Mouse (Mus musculus) lung, postnatal 0 days (tissue): ENCODE measurements around the gene Cwf19l1. TPM values are rescaled to one million over a fixed set of nuclear protein-coding genes. Genes with fewer than 3 reads are reported as not detected.

ENCODE experiments used
- ATAC-seq: fragments of 200-750 bp; cut with Nextera tagmentation; 2 replicates; pipeline ENCODE4 v1.8.0; 2017; ENCODE audit warnings: moderate library complexity
- DNase-seq: peaks from one replicate; pipeline ENCODE4 v3.0.0-alpha.2; 2016; ENCODE audit warnings: low spot score
- H3K27ac ChIP-seq: fragments of 300-500 bp; sonication (generic); 2 replicates; pipeline ENCODE4 v1.5.1; 2014; ENCODE audit warnings: antibody characterized with exemption, mild to moderate bottlenecking, low read length, mixed read lengths
- H3K27me3 ChIP-seq: fragments of 300-500 bp; sonication (generic); replicated peaks from 2 replicates; pipeline ENCODE4 v1.6.1; 2014; ENCODE audit warnings: low read length, mixed read lengths; ENCODE audit not compliant: insufficient read depth
- H3K36me3 ChIP-seq: fragments of 300-500 bp; sonication (generic); 2 replicates; pipeline ENCODE4 v1.6.1; 2014; ENCODE audit warnings: low read length, mixed read lengths; ENCODE audit not compliant: insufficient read depth
- H3K4me1 ChIP-seq: fragments of 300-500 bp; sonication (generic); 2 replicates; pipeline ENCODE4 v1.6.1; 2014; ENCODE audit warnings: antibody characterized with exemption, low read depth, low read length, mixed read lengths; ENCODE audit not compliant: insufficient read depth
- H3K4me2 ChIP-seq: fragments of 300-500 bp; sonication (generic); replicated peaks from 2 replicates; pipeline ENCODE4 v1.6.1; 2014; ENCODE audit warnings: low read depth, mild to moderate bottlenecking, low read length, moderate library complexity, mixed read lengths
- H3K4me3 ChIP-seq: fragments of 300-500 bp; sonication (generic); 2 replicates; pipeline ENCODE4 v1.5.1; 2014; ENCODE audit warnings: low read depth, low read length
- H3K9ac ChIP-seq: fragments of 300-500 bp; sonication (generic); replicated peaks from 2 replicates; pipeline ENCODE4 v1.6.1; 2014; ENCODE audit warnings: low read depth, mild to moderate bottlenecking
- H3K9me3 ChIP-seq: fragments of 300-500 bp; sonication (generic); 2 replicates; pipeline ENCODE4 v1.6.1; 2016; ENCODE audit warnings: low read length, mixed read lengths
- CTCF ChIP-seq: IDR thresholded peaks from 2 replicates; pipeline ENCODE4 v1.5.1; 2016; ENCODE audit warnings: antibody characterized with exemption, mild to moderate bottlenecking
- EP300 ChIP-seq: IDR thresholded peaks from 2 replicates; pipeline ENCODE4 v1.6.1; 2016; ENCODE audit warnings: antibody characterized with exemption, mild to moderate bottlenecking, control low read depth
- WGBS: fragments of 180-500 bp; shearing (Covaris S2); extraction: QIAGEN DNeasy Blood & Tissue Kit; methylation state at CpG from one replicate; pipeline ENCODE4 v1.1.7; 2014; 5-methylcytosine and 5-hydroxymethylcytosine counted together
- polyA plus RNA-seq: library from polyadenylated mRNA; unstranded; fragments of >200 nt; fragmentation: Nextera tagmentation; extraction: Ambion mirVana; gene quantifications from 2 replicates; pipeline ENCODE4 v1.2.1, GENCODE M21; 2015

The Cwf19l1 gene
- polyA plus RNA-seq, 1 experiment from 2014 or later: 14.2 TPM

DNA sequence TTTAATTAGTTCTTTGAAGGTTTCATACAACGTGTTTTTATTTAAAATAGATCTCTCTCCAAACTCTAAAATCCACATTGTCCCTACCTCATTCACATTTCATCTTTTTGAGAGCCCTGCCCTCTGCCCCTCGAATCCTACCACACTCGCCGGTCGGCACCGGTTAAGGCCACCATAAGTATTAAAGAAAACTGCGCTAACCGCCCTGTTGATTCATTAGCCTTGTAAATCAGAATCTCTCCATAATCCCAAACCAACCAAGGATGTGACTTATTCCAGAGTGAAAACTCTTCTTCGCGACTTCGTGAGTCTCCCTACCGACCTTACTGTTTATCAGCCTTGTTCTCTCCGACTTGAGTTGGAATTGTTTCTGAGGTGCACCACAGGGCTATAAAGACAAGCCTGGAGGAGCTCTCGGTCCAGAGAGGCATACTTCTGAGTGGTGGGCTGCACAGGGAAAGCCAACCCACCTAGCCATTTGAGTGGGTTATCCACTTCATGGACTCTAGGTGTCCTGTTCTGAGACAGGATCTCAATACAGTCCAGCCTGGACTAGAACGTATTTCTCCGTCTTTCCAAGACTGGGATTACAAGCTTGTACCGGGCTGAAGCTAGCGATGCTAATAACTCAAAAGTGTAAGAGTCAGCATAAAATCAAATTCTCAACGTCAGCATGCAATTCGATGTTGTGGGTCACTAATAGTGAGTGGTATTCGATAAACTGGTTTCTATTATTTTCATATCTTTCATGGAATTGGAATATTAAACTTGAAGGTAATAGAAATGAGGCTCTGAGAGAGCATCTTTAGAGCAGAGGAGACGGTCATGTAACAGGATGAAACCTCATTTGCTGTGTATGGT is 27.8 kb downstream of the Cwf19l1 start:
- DNase-seq (no peak), ATAC-seq (peak; percentile 26)
- peaks cover 10% of the 10 kb centered on the region; the same call in 1 of the 2 replicates for H3K4me1 ChIP-seq
- H3K4me3 ChIP-seq: peak overlapping the region; percentile 92
- H3K9ac ChIP-seq: peak overlapping the region; percentile 97
- TF ChIP-seq EP300 (no peak), CTCF (no peak)
- peak overlapping the region; percentile 85 for H3K4me2 ChIP-seq
- no peaks in the 10 kb centered on the region for H3K36me3 ChIP-seq
- no peaks in the 10 kb centered on the region for H3K27me3 ChIP-seq
- no peaks in the 10 kb centered on the region for H3K9me3 ChIP-seq
- 29% methylated on average over 22 of the region's 22 CpGs for WGBS
- H3K27ac ChIP-seq: no peak overlapping the region

DNA sequence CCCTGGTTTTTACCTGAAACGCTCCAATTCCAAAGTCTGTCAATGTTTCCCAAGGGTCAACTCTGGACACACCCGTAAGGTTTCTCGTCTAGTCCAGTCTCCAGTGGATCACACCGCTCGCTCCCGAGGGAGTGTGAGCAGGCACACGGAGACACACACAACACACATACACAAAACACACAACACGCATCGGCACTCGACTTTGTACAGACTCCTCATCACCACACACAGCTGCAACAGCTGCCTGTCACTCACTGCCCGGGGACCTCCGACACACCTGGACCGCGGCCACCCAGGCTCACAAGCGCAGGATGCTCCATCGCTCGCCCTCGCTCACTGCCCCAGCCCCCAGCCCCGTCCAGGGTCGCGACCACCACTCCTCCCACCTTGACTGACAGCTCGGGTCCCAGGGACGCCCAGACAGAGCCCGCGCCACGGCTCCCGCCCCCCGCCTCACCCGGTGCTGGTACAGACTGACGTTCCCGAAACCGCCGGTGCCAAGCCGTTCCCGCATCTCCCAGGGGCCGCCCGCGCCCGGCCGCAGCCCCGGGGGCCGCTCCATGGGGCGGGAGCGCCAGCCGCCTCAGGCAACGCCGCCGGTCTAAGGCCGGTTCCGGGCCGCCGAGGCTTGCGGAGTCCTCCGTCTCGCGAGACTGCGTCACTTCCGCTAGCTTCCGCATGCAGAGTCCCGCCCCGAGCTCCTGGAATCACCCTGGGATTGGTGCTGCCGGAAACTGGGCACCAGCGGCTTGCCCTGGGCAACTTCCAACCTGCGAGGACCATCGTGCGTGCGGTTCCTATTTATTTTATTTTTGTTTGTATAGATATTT is 28.6 kb downstream of the Cwf19l1 start, which contains the start of gene Chuk:
Gene Chuk (minus strand): TSS at position 650 of the 830 bp plus-strand sequence.
- under 1% methylated on average over 60 of the region's 67 CpGs for WGBS
- ATAC-seq: peak; percentile 100

DNA sequence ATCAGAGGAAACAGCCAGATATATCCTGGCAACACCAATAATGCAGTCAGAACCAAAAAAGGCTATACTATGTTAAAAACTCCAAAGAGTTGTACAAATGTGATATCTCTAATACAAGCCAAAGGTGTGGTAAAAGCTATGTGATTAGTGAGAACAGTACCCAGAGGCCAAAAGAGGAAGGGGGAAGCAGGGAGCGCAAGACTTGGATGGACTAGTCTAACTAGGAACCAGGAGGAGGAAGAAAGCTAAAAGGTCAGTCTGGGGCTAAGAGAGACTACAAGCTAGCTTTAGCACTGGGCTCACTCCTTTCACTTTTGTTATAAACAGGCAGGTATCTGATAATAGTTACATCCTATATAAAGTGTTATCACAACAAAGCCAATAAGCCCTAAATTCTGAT is 31.3 kb downstream of the Cwf19l1 start:
- WGBS: 92% methylated on average over 1 of the region's 1 CpGs
- no peak overlapping the region for H3K9ac ChIP-seq

More for the DNA sequence above, 28.6 kb downstream of the Cwf19l1 start, which contains the start of gene Chuk:
- Histone ChIP-seq H3K4me3 (peak within 1 kb of the TSS; percentile 92), H3K4me2 (peak within 1 kb of the TSS; percentile 85), H3K9me3 (no peaks in the 10 kb centered on the region), H3K4me1 (peaks cover 10% of the 10 kb centered on the region; the same call in 1 of the 2 replicates), H3K27me3 (no peaks in the 10 kb centered on the region), H3K9ac (peak within 1 kb of the TSS; percentile 97), H3K27ac (peak within 1 kb of the TSS; percentile 66), H3K36me3 (no peaks in the 10 kb centered on the region)
- TF ChIP-seq EP300 (0 out of 2 replicates have a peak, but pooled peaks have one; percentile 48), CTCF (no peak)
- DNase-seq: peak; percentile 98

DNA sequence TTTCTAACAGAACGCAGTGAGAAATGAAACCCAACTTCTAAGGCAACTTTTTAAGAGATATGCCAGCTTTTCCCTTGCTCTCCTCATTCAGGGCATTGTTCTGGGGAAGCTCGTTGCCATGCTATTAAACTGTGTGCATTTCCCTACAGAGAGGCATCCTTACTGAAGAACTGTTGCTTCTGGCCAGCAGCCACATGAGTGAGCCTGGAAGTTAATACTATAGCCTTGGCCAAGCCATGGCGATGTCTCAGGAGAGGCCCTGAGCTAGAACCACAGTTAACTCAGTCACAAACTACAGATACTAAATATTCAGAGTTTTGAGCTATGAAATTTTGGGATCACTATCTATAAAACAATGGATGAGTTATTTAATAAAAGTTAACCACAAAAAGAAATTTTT is 32.7 kb downstream of the Cwf19l1 start:
- 67% methylated on average over 3 of the region's 3 CpGs for WGBS
- ATAC-seq (no peak), DNase-seq (no peak)
- H3K9me3 ChIP-seq: no peaks in the 10 kb centered on the region
- peaks cover 10% of the 10 kb centered on the region; the same call in 1 of the 2 replicates for H3K4me1 ChIP-seq
- no peak overlapping the region for H3K9ac ChIP-seq
- no peak overlapping the region for H3K4me3 ChIP-seq
- H3K27ac ChIP-seq: no peak overlapping the region
- peaks cover 6% of the 10 kb centered on the region; the same call in 1 of the 2 replicates for H3K36me3 ChIP-seq
- TF ChIP-seq CTCF: no peak
- H3K4me2 ChIP-seq: no peak overlapping the region
- H3K27me3 ChIP-seq: no peaks in the 10 kb centered on the region

More for the DNA sequence above, 31.3 kb downstream of the Cwf19l1 start:
- Histone ChIP-seq H3K4me1 (peaks cover 10% of the 10 kb centered on the region; the same call in 1 of the 2 replicates), H3K4me3 (no peak overlapping the region), H3K9me3 (no peaks in the 10 kb centered on the region), H3K27ac (no peak overlapping the region), H3K4me2 (no peak overlapping the region), H3K27me3 (no peaks in the 10 kb centered on the region), H3K36me3 (no peaks in the 10 kb centered on the region; the same call in 1 of the 2 replicates)
- TF ChIP-seq EP300 (no peak), CTCF (no peak)
- DNase-seq (no peak), ATAC-seq (no peak)

DNA sequence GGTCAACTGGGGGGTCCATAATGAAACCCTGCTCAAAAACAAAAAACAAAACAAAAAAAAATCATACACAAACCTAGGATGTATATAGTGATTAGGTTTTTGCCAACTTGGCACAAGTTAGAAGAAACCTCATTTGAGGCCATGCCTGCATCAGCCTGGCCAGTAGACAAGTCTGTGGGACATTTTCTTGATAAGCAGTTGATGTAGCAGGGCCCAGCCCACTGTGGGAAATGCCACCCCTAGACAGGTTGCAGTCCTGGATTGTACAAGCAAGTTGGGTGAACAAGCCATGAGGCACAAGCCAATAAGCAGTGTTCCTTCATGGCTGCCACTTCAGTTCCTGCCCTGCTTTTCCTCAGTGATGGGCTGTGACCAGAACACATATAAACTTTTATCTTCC is 34.8 kb downstream of the Cwf19l1 start:
- no peak for DNase-seq
- Histone ChIP-seq H3K27me3 (no peaks in the 10 kb centered on the region), H3K4me1 (peaks cover 2% of the 10 kb centered on the region; the same call in 1 of the 2 replicates), H3K36me3 (peaks cover 15% of the 10 kb centered on the region; the same call in 1 of the 2 replicates), H3K9me3 (no peaks in the 10 kb centered on the region), H3K9ac (no peak overlapping the region), H3K27ac (no peak overlapping the region), H3K4me3 (no peak overlapping the region), H3K4me2 (no peak overlapping the region)
- no peak for TF ChIP-seq CTCF
- TF ChIP-seq EP300: no peak
- no peak for ATAC-seq

DNA sequence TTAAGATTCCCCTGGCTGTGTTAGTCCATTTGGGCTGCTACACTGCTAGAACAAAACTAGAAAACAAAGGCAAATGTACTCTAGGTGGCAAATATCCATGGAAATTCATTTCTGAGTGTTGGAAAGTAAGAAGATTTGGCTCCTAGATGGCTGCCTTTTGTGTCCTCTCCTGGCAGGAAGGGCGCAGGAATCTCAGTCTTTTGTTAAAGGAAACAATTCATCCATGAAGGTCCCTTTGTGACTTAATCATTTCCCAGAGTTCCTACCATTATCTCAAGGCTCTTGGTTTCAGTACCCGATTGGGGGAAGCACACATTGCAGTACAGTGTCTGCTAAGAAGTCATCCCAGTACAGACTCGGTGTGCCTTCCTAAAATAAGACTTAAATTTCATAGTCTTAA is 49.4 kb downstream of the Cwf19l1 start:
- DNase-seq (no peak), ATAC-seq (peak; percentile 28; the same call in 1 of the 2 replicates)
- TF ChIP-seq CTCF (no peak), EP300 (no peak)
- WGBS: 79% methylated on average over 3 of the region's 3 CpGs
- no peak overlapping the region for H3K4me2 ChIP-seq
- H3K27me3 ChIP-seq: no peaks in the 10 kb centered on the region
- no peak overlapping the region for H3K4me3 ChIP-seq
- no peak overlapping the region for H3K9ac ChIP-seq
- no peaks in the 10 kb centered on the region for H3K9me3 ChIP-seq
- no peaks in the 10 kb centered on the region for H3K4me1 ChIP-seq
- peaks cover 11% of the 10 kb centered on the region for H3K36me3 ChIP-seq
- H3K27ac ChIP-seq: no peak overlapping the region
